Mouse (Mus musculus) adrenal gland (tissue): Measurements from ENCODE around the gene Dgat2l6.

Experiments
- intact Hi-C: fragments of 180-260 bp; cut with DNase I; formaldehyde crosslinking; loops from one replicate; pipeline ENCODE4 v1.15.1; 2025
- long read RNA-seq, 2 experiments: library from polyadenylated mRNA; unstranded; transcript quantifications; one replicate each; pipeline ENCODE4 v2.0.0; 2020; ENCODE audit warnings: borderline replicate concordance in 1 of 2; ENCODE audit not compliant: insufficient replicate concordance in 1 of 2

Gene Dgat2l6
- long read RNA-seq, experiment 1 = 0 reads
- long read RNA-seq, experiment 2 = 0 reads

DNA sequence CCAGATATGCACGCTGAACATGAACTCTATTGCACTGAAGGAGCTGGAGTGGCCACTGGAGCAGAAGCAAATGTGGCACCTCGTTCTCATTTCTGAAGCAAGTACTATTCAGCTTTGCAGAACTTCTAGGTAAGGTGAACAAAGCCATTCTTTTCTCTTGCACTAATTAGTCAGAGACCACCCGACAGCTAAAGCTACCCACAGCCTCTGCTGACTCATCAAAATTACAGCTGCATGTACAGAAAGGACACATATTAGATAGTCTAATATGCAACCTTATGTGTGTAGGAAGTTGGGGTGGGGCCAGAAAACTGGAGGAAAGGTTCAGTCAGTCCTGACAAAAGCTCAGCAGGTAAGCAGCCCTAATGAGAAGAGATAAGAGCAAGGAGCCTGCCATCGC is at the start of gene Dgat2l6:
Gene Dgat2l6, plus strand, starts transcription at position 368 of the 400 bp plus-strand sequence.
- intact Hi-C loops = no loop called here

DNA sequence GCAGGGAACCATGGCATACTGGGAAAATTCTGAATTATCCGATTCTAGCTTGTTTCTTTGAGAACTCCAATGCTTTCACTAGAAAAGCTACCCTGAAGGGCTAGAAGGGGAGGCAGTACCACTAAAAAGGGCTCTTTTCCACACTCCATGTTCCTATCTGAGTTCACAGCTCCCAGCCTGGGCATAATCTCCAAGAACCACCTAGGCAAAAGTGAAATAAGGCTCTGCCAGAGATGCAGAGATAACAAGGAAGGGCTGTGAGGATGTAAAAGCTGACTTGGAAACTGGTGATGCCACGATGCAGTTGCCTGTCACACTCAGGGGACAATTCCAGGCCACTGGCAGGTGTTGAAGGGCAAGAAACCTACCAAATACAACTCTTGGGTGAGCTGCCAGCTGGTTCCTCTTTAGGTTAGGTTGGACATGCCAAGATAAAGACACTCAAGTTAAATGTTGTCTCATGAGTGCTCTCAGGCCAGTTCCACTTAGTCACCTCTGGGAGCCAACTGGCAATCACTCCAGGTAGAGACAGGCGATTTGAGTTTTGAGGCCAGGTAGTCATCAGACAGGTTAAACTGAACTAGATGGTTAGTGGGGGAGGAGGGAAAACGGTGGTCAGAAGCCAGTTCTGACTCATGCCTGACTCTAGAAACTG is 48.9 kb upstream of the Dgat2l6 start:
- intact Hi-C loops = no loop called here

DNA sequence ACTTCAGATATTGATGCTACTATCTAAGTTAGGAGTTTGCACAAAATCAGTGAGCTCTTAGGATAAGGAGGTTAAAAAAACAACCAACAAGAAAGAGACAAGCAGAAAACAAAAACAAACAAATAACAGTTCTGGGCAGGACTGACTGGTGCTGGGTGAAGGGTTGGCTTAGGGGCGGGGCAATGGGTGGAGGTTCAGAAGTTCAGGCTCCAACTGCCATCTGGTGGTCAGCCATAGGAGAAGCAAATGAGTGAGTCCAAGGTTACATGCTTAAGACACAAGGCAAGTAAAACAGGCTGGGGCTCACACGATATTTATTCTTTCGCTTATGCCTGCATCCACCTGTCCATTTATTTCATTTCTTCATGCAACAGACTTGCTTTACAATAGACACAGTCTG is 44.3 kb upstream of the Dgat2l6 start:
- intact Hi-C loops = loop anchor here (2.0 to 5.0 kb wide), 2 partner anchors 83 to 626 kb away; no protein-coding TSS in a partner anchor

DNA sequence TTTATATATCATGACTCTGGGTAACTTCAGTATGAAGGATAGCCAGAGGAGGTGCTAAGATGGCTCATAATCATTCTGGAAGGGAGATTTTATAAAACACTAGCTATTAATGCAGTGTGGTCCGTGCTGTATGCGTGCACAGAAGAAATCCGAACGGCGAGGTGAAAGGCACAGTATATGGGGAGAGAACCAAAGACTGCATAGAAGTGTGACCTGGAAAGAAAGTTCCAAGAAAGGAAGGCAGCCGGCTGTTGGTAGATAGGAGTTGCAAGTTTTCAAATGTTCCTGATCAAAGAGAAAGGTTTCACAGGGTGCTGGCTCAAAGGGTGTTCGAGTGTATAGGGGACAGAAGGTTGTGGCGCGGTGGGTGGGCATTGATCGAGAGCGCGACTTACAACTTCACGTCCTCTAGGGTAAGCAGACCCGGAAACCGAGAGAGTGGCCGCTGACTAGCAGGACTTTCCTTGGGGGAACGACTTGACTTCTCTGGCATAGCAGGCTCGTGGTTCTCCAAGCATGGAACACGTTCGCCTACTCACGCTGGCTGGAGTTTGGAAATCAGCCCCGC is 31.1 kb upstream of the Dgat2l6 start:
- intact Hi-C loops = no loop called here

DNA sequence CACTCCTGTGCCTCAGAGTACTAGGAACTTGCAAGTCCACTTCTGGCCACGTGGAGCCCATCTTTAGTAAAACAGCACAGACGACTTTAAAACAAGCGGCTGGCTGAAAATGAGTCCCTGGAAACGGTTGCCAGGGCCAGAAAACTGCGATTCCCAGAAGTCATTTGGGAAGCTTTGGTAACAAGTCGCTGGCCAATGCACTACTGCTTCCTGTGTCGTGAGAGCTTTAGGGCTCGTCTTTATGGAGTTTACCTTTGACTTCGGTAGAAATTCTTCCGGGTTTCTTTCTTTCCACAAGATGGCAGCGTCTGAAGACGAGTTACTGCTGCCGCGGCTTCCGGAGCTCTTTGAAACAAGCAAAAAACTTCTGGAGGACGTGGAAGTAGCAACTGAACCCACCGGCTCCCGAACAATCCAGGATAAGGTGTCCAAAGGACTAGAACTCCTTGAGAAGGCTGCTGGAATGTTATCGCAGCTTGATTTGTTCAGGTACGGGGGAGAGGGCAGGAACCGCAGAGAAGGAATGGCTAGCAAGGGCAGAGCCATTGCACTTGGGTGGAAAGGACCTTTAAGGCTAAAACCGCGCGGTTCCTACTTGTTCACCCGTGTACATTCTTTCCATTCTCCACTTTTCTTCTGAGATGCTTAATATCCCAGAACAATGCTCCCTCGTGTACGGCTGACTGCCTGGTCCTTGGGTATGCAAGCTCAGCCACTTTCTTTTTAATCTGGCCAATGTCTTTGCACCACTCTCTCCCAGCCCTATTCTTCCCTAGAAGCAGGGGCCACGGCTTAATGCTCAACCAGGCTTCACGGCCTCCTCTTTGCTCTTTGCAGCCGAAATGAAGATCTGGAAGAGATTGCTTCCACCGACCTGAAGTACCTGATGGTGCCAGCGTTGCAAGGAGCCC is 30.3 kb upstream of the Dgat2l6 start, which contains the start of gene Igbp1:
Gene Igbp1, plus strand, starts transcription at position 224 of the 911 bp plus-strand sequence.
- intact Hi-C loops = no loop called here

DNA sequence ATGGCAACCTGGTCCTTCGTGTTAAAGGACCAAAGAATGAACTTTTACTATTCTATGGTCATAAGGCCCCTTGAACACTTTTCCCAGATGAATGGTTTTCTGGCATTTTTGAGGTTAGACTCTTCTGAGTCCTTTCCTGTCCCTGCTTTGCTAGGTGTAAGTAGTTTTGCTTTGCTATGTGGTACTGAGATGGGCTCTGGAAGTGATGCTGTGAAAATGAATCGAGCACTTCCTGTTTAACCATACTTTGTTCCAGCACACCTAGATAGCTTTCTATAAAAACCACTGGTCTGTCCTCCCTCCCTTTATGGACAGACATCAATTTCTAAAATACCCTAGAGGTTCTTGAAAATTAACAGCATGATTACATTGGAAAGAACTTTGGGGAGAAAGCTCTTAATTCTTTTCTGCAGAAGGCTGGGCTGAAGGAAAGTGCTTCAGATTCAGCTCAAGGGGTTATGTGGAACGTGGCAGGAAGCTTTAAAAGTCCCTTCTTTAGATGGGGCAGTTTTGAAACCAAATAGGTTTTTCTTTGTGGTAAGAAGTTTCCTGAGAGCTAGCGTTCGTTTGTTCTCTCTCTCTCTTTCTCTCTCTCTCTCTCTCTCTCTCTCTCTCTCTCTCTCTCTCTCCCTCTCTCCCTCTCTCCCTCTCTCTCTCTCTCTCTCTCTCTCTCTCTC is 20.3 kb upstream of the Dgat2l6 start:
- intact Hi-C loops = no loop called here

DNA sequence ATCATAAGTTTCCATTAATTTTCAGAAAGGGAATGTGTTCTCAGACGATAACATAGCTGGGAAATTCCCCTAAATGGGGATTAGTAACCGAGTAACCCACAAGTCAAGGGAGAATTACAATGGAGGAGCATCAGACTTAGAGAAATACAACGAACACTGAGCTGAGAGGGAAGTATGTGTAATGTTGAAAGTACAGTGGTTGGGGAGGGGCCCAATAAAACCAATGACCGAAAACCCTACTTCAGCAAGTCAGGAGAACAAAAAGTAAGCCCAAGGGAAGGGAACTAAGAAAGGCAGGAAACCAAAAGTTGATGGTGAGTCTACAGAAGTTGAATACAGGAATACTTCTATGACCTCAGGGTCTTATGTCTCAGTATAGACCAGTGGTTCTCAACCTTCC is 16.5 kb upstream of the Dgat2l6 start:
- intact Hi-C loops = no loop called here

DNA sequence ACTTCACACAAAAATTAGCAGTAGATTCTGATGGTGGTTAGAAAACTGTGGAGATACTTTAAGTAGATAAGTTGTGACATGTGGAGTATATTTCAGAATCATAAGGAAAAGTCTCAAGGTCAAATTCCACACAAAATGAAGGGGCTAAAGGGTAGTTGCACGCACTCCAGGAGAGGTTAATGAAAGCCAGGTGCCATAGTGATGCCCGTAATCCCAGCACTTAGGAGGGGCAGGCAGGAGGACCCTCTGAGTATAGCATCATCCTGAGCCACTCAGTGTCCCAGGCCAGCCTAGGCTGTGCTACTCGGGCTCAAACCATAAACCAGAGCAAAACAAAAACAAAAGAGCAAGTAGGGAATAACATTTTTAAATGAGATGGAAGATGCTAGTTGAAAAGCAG is 14.7 kb upstream of the Dgat2l6 start:
- intact Hi-C loops = no loop called here

DNA sequence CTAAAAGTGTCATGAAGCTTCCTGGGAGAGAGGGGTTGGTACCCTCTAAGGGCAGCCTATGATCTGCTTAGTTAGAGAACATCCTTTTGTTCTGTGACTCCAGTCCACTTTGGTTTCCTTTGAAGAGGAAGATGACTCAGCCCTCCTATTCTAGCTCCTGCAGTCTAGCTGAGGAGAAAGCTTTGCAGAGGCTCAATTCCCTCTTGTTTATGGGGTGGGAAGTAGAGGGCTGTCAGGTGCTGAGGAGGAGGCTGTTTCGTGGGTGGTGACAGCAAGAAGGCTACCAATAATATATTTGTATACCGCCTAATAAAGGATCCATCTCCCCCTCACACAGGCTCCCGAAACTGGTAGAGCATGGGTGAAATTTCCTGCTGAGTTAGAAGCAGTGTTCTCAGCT is 8.0 kb upstream of the Dgat2l6 start:
- intact Hi-C loops = no loop called here

DNA sequence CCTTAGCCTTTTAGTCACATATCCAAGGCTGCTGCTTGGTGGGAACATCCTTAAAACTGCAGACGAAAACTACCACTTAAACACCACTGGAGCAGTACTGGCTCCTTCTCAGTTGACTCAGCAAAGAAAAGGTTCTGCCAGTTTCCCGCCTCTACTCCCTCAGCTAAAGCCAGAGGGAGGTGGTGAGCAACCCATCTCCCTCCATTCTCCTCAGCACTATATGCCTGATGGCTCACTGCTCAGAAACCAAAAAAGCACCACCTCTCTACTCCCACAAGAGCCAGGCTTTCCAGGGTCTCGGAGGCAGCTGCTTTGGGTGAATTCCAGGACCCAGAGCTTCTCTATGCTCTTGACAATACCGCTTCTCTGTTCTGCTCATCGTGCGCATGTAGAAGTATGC is 7.0 kb upstream of the Dgat2l6 start:
- intact Hi-C loops = no loop called here

DNA sequence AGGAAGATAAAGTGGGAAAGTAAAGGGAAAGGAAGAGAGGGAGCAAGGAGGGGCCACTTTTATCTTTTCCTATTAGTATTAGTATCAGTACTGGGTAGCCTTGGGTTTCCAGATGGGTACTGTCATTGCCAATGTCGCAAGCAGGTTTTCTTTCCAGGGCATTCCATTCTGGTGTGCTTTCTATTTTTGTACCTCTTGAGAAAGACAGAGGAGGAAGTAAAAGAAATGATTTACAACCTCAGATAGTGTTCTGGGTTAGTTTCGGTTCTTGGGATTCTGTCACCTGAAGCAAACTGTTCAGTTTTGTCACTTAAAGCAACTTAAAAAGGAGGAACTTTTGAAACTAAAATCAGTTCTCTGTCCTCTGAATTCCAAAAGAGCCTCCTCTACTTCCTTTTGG is 6.1 kb upstream of the Dgat2l6 start:
- intact Hi-C loops = no loop called here

DNA sequence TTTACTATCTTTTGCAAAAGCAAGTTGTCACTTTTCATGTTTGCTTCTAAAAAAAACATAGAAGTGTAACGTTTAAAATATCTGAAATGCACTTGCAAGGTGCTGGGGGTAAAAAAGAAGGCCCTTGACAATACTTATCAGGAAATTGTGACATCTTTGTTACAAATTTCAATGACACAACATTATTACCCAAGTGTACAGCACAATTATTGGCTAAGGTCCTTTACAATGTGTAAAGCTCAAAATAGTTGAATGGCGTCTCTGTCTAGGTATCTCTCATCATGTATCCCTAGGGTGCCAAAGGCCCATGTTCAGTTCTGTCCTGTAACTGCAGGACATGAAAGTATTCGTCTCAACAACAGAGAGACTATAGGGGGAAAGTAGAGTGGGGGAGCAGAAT is 31.4 kb downstream of the Dgat2l6 start:
- intact Hi-C loops = no loop called here

DNA sequence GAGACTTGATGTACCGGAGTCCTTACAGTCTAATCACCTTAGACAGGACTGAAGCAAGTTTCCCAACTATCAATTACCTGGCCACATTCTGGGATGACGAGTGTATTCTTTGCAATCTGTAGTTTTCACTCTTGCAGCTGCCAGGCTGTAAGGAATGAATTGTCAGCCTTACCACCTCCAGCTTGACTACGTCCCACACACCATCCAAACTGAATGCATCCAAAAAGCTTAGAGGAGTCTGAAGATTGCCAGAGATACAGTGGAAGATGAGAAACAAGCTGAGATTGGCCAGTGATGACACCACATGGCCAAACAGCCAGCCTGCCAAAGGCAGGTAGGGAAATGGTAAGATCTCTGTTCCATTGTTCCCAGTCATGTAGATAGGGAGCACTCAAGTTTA is 41.1 kb downstream of the Dgat2l6 start:
- intact Hi-C loops = no loop called here

DNA sequence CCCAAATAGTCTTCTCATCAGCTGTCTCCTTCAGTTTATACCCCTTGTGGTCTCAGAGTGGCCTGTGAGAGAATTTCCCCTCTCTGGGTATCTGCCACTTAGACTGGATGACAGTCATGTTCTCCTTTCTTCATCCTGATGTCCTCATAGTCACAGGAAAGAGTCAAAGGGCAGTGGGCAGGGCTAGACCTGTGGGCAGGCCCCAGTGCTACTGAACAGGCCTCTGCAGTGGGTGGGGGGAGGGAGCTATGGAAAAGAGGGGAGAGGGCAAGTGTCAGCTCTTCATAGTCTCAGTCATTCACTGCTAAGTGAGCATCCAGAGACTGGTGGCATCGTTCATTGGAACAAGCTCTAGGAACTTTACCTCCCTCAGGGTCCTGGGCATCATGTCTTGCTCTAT is 47.3 kb downstream of the Dgat2l6 start, which contains the start of gene Awat1:
Gene Awat1, plus strand, starts transcription at position 301 of the 400 bp plus-strand sequence.
- intact Hi-C loops = no loop called here

DNA sequence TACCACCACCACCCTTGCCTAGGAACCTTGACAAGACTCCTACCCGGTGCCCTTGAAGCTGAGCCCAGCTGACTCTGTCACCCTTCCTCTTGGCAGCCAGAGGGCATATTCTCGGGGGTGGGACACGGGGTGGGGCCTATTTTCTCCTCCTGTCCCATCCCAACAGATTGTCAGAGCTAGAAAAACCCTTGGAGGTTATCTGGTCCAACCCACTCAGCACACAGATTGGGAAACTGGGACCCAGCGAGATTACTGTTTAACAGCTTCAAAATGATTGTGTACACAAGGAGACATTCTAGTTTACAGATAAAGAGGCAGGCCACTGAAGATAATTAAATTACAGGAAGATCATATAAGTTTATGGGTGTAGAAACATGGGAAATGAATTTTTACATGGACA is 70.2 kb downstream of the Dgat2l6 start, which contains the start of gene P2ry4:
Gene P2ry4, minus strand, starts transcription at position 79 of the 400 bp plus-strand sequence.
- intact Hi-C loops = no loop called here
